17 mouse cellular contexts compared by ENCODE assay signal in genomic region chr9:44969450-44969849, GRCm38 (mm10). TPM values are rescaled to one million over a fixed set of nuclear protein-coding genes. Genes with fewer than 3 reads are reported as not detected.
DNase-seq lines count a peak whose midpoint lies in the region; ATAC-seq and TF ChIP-seq lines count a peak whose summit lies in the region.
"Had no signal": no experiment of that assay in that cellular context is flagged by ENCODE, and none has a peak within 500 bp of the region (broad histone marks: within the 10 kb centered on the region; RNA-seq: fewer than 3 reads in every experiment).

No protein-coding gene starts in this region.

- H3K9ac ChIP-seq in intestine, postnatal 0 days (ENCODE audit: low read depth, low read length): no peak overlapping the region
- H3K9ac ChIP-seq in intestine, embryonic 16.5 days (ENCODE audit: low read depth, low read length): no peak overlapping the region
- no peak overlapping the region for H3K9ac ChIP-seq in stomach, postnatal 0 days (ENCODE audit: low read length)
- H3K9ac ChIP-seq: embryonic facial prominence, embryonic 15.5 days; forebrain, embryonic 12.5 days; limb, embryonic 12.5 days; lung, embryonic 15.5 days; stomach, embryonic 15.5 days had no signal

- WGBS in intestine, postnatal 0 days: 60% methylated on average over 1 of the region's 1 CpGs
- WGBS in intestine, embryonic 16.5 days: 68% methylated on average over 1 of the region's 1 CpGs
- WGBS in spleen, adult 2 months: 62% methylated on average over 1 of the region's 1 CpGs
- 52% methylated on average over 1 of the region's 1 CpGs for WGBS in stomach, postnatal 0 days

- DNase-seq in spleen, adult 2 months (ENCODE audit: low read depth in 1 of 2, low spot score in 2 of 2): no peak
- no peak for DNase-seq in spleen, postnatal 10 days (ENCODE audit: low spot score in 2 of 2)
- DNase-seq in NIH3T3 (ENCODE audit: low read depth): peak; percentile 13
- DNase-seq in stomach, postnatal 0 days (ENCODE audit: low spot score): no peak
- no peak for DNase-seq in cerebellum, adult 18-20 months
- DNase-seq: heart, postnatal 14 days; kidney, postnatal 10 days had no signal

- no peaks in the 10 kb centered on the region for H3K9me3 ChIP-seq in intestine, postnatal 0 days (ENCODE audit: control insufficient read depth)
- H3K9me3 ChIP-seq in intestine, embryonic 16.5 days (ENCODE audit: control insufficient read depth, low read length): no peaks in the 10 kb centered on the region
- no peaks in the 10 kb centered on the region for H3K9me3 ChIP-seq in stomach, postnatal 0 days (ENCODE audit: control insufficient read depth, low read length)
- H3K9me3 ChIP-seq: embryonic facial prominence, embryonic 15.5 days; forebrain, embryonic 12.5 days; limb, embryonic 12.5 days; lung, embryonic 15.5 days; megakaryocyte, embryonic 14.5 days; stomach, embryonic 15.5 days had no signal

- H3K27ac ChIP-seq in intestine, postnatal 0 days (ENCODE audit: low read depth, low read length): no peak overlapping the region
- H3K27ac ChIP-seq in intestine, embryonic 16.5 days (ENCODE audit: low read length): no peak overlapping the region
- no peak overlapping the region for H3K27ac ChIP-seq in spleen, adult 2 months (ENCODE audit: insufficient read depth, low read length)
- H3K27ac ChIP-seq in stomach, postnatal 0 days (replicated peaks): no peak overlapping the region
- H3K27ac ChIP-seq: embryonic facial prominence, embryonic 15.5 days; forebrain, embryonic 12.5 days; limb, embryonic 12.5 days; lung, embryonic 15.5 days; stomach, embryonic 15.5 days had no signal

- H3K27me3 ChIP-seq in intestine, postnatal 0 days (replicated peaks; ENCODE audit: control insufficient read depth, insufficient read depth, low read length): 0 out of 2 replicates have a peak, but pooled peaks cover 9% of the 10 kb centered on the region
- H3K27me3 ChIP-seq in intestine, embryonic 16.5 days (replicated peaks; ENCODE audit: control insufficient read depth, insufficient read depth, low read length): peaks cover 11% of the 10 kb centered on the region
- H3K27me3 ChIP-seq in spleen, adult 2 months (ENCODE audit: control insufficient read depth, insufficient read depth, low read length): no peaks in the 10 kb centered on the region
- no peaks in the 10 kb centered on the region for H3K27me3 ChIP-seq in stomach, postnatal 0 days (ENCODE audit: control insufficient read depth, insufficient read depth, low read length)
- H3K27me3 ChIP-seq: stomach, embryonic 15.5 days had no signal

- no peak overlapping the region for H3K4me3 ChIP-seq in intestine, postnatal 0 days (ENCODE audit: low read depth, low read length)
- no peak overlapping the region for H3K4me3 ChIP-seq in intestine, embryonic 16.5 days (ENCODE audit: low read length)
- H3K4me3 ChIP-seq in spleen, adult 2 months (ENCODE audit: extremely low read depth, insufficient read depth, insufficient read length): no peak overlapping the region
- no peak overlapping the region for H3K4me3 ChIP-seq in stomach, postnatal 0 days (ENCODE audit: low read depth, low read length)
- H3K4me3 ChIP-seq: embryonic facial prominence, embryonic 15.5 days; forebrain, embryonic 12.5 days; limb, embryonic 12.5 days; lung, embryonic 15.5 days; megakaryocyte, embryonic 14.5 days; myocyte; stomach, embryonic 15.5 days had no signal

- H3K4me1 ChIP-seq in intestine, postnatal 0 days (replicated peaks; ENCODE audit: control insufficient read depth, insufficient read depth, low read length): peaks cover 4% of the 10 kb centered on the region; the same call in 1 of the 2 replicates
- peaks cover 7% of the 10 kb centered on the region for H3K4me1 ChIP-seq in intestine, embryonic 16.5 days (ENCODE audit: control insufficient read depth, insufficient read depth, low read length)
- H3K4me1 ChIP-seq in spleen, adult 2 months (ENCODE audit: control insufficient read depth, insufficient read depth, insufficient read length): no peaks in the 10 kb centered on the region
- no peaks in the 10 kb centered on the region; the same call in 1 of the 2 replicates for H3K4me1 ChIP-seq in stomach, postnatal 0 days (replicated peaks; ENCODE audit: control insufficient read depth, insufficient read depth)

- TF ChIP-seq CTCF in intestine, postnatal 0 days (IDR thresholded peaks at IDR 0.05; ENCODE audit: low read depth): peak; percentile 42
- TF ChIP-seq CTCF in spleen, adult 2 months (IDR thresholded peaks at IDR 0.05; ENCODE audit: extremely low read depth, insufficient read depth, insufficient read length, insufficient replicate concordance): peak; percentile 15; the same call in 1 of the 2 replicates
- TF ChIP-seq CTCF in stomach, postnatal 0 days (IDR thresholded peaks at IDR 0.05; ENCODE audit: low read depth): peak; percentile 50

- no peak for TF ChIP-seq POLR2A in spleen, adult 2 months (IDR thresholded peaks at IDR 0.05; ENCODE audit: low read depth, low read length)

- H3K36me3 ChIP-seq in intestine, postnatal 0 days (ENCODE audit: control insufficient read depth, insufficient read depth): no peaks in the 10 kb centered on the region
- H3K36me3 ChIP-seq in intestine, embryonic 16.5 days (ENCODE audit: control insufficient read depth, insufficient read depth, low read length): no peaks in the 10 kb centered on the region
- H3K36me3 ChIP-seq in spleen, adult 2 months (ENCODE audit: control insufficient read depth, insufficient read depth, low read length): no peaks in the 10 kb centered on the region
- H3K36me3 ChIP-seq in stomach, postnatal 0 days (ENCODE audit: control insufficient read depth, insufficient read depth, low read length): no peaks in the 10 kb centered on the region
- H3K36me3 ChIP-seq: embryonic facial prominence, embryonic 15.5 days; forebrain, embryonic 12.5 days; limb, embryonic 12.5 days; lung, embryonic 15.5 days; stomach, embryonic 15.5 days had no signal

- no peak overlapping the region for H3K4me2 ChIP-seq in intestine, postnatal 0 days (replicated peaks; ENCODE audit: low read depth)
- no peak overlapping the region for H3K4me2 ChIP-seq in intestine, embryonic 16.5 days (ENCODE audit: low read depth, low read length)
- H3K4me2 ChIP-seq in stomach, postnatal 0 days (replicated peaks; ENCODE audit: low read depth): no peak overlapping the region
- H3K4me2 ChIP-seq: embryonic facial prominence, embryonic 15.5 days; forebrain, embryonic 12.5 days; limb, embryonic 12.5 days; lung, embryonic 15.5 days; stomach, embryonic 15.5 days had no signal

- no peak for ATAC-seq in intestine, postnatal 0 days
- no peak for ATAC-seq in intestine, embryonic 16.5 days
- no peak for ATAC-seq in stomach, postnatal 0 days (ENCODE audit: low FRiP score, low TSS enrichment)
- ATAC-seq: inflammation-experienced regulatory T-cells, adult 6 months had no signal

- no peak for TF ChIP-seq EP300 in stomach, postnatal 0 days (optimal IDR thresholded peaks at IDR 0.05)

RNA-seq across cellular contexts. Expression of gene Ube4a, which starts 4.0 kb away (rescaled TPM):
- 12.7 and 12.9 TPM in 2 replicates for polyA plus RNA-seq in intestine, postnatal 0 days (2015; fragmentation: Nextera tagmentation; extraction: Ambion mirVana)
- polyA plus RNA-seq in intestine, embryonic 16.5 days (2015; fragmentation: Nextera tagmentation; extraction: Ambion mirVana): 23.0 and 23.9 TPM in 2 replicates
- 6.5 and 9.5 TPM in 2 replicates for polyA plus RNA-seq in spleen, adult 2 months (2012; rRNA removed)
- polyA plus RNA-seq in stomach, postnatal 0 days (2015; fragmentation: Nextera tagmentation; extraction: Ambion mirVana): 11.7 and 14.3 TPM in 2 replicates

RNA-seq across cellular contexts. Expression of gene Cd3g, which starts 10.8 kb away (rescaled TPM):
- 0.61 and 0.78 TPM in 2 replicates for polyA plus RNA-seq in intestine, postnatal 0 days (2015; fragmentation: Nextera tagmentation; extraction: Ambion mirVana)
- 1.1 and 1.2 TPM in 2 replicates for polyA plus RNA-seq in intestine, embryonic 16.5 days (2015; fragmentation: Nextera tagmentation; extraction: Ambion mirVana)
- 12.8 and 14.5 TPM in 2 replicates for polyA plus RNA-seq in spleen, adult 2 months (2012; rRNA removed)
- 0.16 and 0.39 TPM in 2 replicates for polyA plus RNA-seq in stomach, postnatal 0 days (2015; fragmentation: Nextera tagmentation; extraction: Ambion mirVana)

RNA-seq across cellular contexts. Expression of gene Cd3d, which starts 12.1 kb away (rescaled TPM):
- polyA plus RNA-seq in intestine, postnatal 0 days (2015; fragmentation: Nextera tagmentation; extraction: Ambion mirVana): 0.51 and 0.95 TPM in 2 replicates
- not detected in 2 replicates for polyA plus RNA-seq in intestine, embryonic 16.5 days (2015; fragmentation: Nextera tagmentation; extraction: Ambion mirVana)
- 19.6 and 24.0 TPM in 2 replicates for polyA plus RNA-seq in spleen, adult 2 months (2012; rRNA removed)
- polyA plus RNA-seq in stomach, postnatal 0 days (2015; fragmentation: Nextera tagmentation; extraction: Ambion mirVana): 0.15 TPM in 1 of 2 replicates, not detected in the other
- polyA plus RNA-seq: embryonic facial prominence, embryonic 15.5 days; forebrain, embryonic 12.5 days; limb, embryonic 12.5 days; myocyte had no signal

RNA-seq across cellular contexts. Expression of gene Cd3e, which starts 40.0 kb away (rescaled TPM):
- 0.37 and 0.74 TPM in 2 replicates for polyA plus RNA-seq in intestine, postnatal 0 days (2015; fragmentation: Nextera tagmentation; extraction: Ambion mirVana)
- polyA plus RNA-seq in intestine, embryonic 16.5 days (2015; fragmentation: Nextera tagmentation; extraction: Ambion mirVana): 0.71 and 1.1 TPM in 2 replicates
- polyA plus RNA-seq in spleen, adult 2 months (2012; rRNA removed): 42.8 and 44.8 TPM in 2 replicates
- 0.18 TPM in 1 of 2 replicates, not detected in the other for polyA plus RNA-seq in stomach, postnatal 0 days (2015; fragmentation: Nextera tagmentation; extraction: Ambion mirVana)
- polyA plus RNA-seq: forebrain, embryonic 12.5 days; myocyte had no signal

RNA-seq across cellular contexts. Expression of gene Atp5l, which starts 48.9 kb away (rescaled TPM):
- polyA plus RNA-seq in intestine, postnatal 0 days (2015; fragmentation: Nextera tagmentation; extraction: Ambion mirVana): 1,311 and 1,336 TPM in 2 replicates
- 937 and 949 TPM in 2 replicates for polyA plus RNA-seq in intestine, embryonic 16.5 days (2015; fragmentation: Nextera tagmentation; extraction: Ambion mirVana)
- 65.8 and 79.4 TPM in 2 replicates for polyA plus RNA-seq in spleen, adult 2 months (2012; rRNA removed)
- polyA plus RNA-seq in stomach, postnatal 0 days (2015; fragmentation: Nextera tagmentation; extraction: Ambion mirVana): 1,024 and 1,071 TPM in 2 replicates

Comparison
In these comparisons a context has a peak if more than half of its experiments do, and no peak if none do; other contexts are left out.
1. RNA of gene Cd3d, which starts 12.1 kb away (polyA plus RNA-seq): 19.6 to 24.0 TPM in spleen, adult 2 months; 0.51 to 0.95 TPM in intestine, postnatal 0 days, 0.15 TPM in stomach, postnatal 0 days and not detected in intestine, embryonic 16.5 days; every median in the first group is over 10 times any median in the second.
2. Peak in every context shown above with its lines, with median percentiles within 50 percentile points of each other: CTCF ChIP-seq.